Mouse (Mus musculus) thymus, postnatal 36 days (tissue): ENCODE measurements around the gene Med25.
"Not testable (repeated sequence)": the region's sequence is repeated elsewhere in the genome, so short reads cannot be mapped to it uniquely, and the experiment has no call there.

Experiments used
- DNase-seq, 2 experiments: peaks; one replicate each; pipeline ENCODE4 v3.0.0; 2022; ENCODE audit warnings: mixed read lengths in 2 of 2

Gene Med25

GRCm38 (mm10) chr7:44891611-44892010 lies 901 bp downstream of the Med25 start:
- no peak for DNase-seq

- DNase-seq, result no peak
Measured at GRCm38 (mm10) chr7:44890737-44891136, 1.8 kb downstream of the Med25 start.

GRCm38 (mm10) chr7:44890180-44890579 lies 2.3 kb downstream of the Med25 start:
- DNase-seq, result no peak

GRCm38 (mm10) chr7:44888256-44889105 lies 4.0 kb downstream of the Med25 start:
- DNase-seq, result no peak

GRCm38 (mm10) chr7:44886964-44887363 lies 5.5 kb downstream of the Med25 start:
- DNase-seq, result no peak

- DNase-seq, result no peak
Measured at GRCm38 (mm10) chr7:44884637-44885036, 7.9 kb downstream of the Med25 start.

- no peak for DNase-seq
Measured at GRCm38 (mm10) chr7:44883036-44883435, 9.5 kb downstream of the Med25 start.

GRCm38 (mm10) chr7:44877833-44878232 lies 14.7 kb downstream of the Med25 start:
- no peak for DNase-seq

- not testable (repeated sequence) for DNase-seq
Measured at GRCm38 (mm10) chr7:44871774-44872173, 20.7 kb downstream of the Med25 start.

- DNase-seq, result no peak
Measured at GRCm38 (mm10) chr7:44871181-44871580, 21.3 kb downstream of the Med25 start.

- DNase-seq, result no peak
Measured at GRCm38 (mm10) chr7:44870614-44871013, 21.9 kb downstream of the Med25 start.

GRCm38 (mm10) chr7:44869697-44870528 lies 22.6 kb downstream of the Med25 start, which contains the start of gene Ptov1:
Ptov1 (minus strand) TSS chr7:44869788.
- peak; percentile 80 to 87 for DNase-seq

- peak; percentile 59 to 75 for DNase-seq
Measured at GRCm38 (mm10) chr7:44868919-44869696, 23.4 kb downstream of the Med25 start.

- DNase-seq, result no peak
Measured at GRCm38 (mm10) chr7:44868465-44868864, 24.0 kb downstream of the Med25 start.

- no peak for DNase-seq
Measured at GRCm38 (mm10) chr7:44867802-44868201, 24.7 kb downstream of the Med25 start.

- no peak for DNase-seq
Measured at GRCm38 (mm10) chr7:44867010-44867702, 25.4 kb downstream of the Med25 start.

GRCm38 (mm10) chr7:44866276-44867009 lies 26.1 kb downstream of the Med25 start:
- DNase-seq, result no peak

- no peak for DNase-seq
Measured at GRCm38 (mm10) chr7:44864595-44865542, 27.6 kb downstream of the Med25 start.

GRCm38 (mm10) chr7:44863982-44864494 lies 28.5 kb downstream of the Med25 start:
- no peak for DNase-seq

GRCm38 (mm10) chr7:44863210-44863609 lies 29.3 kb downstream of the Med25 start:
- no peak for DNase-seq
